Comparison of ENCODE assay signal across 9 mouse cellular contexts in genomic region chr10:122912701-122913368, GRCm38 (mm10).
DNase-seq lines count a peak whose midpoint lies in the region; ATAC-seq and TF ChIP-seq lines count a peak whose summit lies in the region.
"Had no signal": no experiment of that assay in that cellular context is flagged by ENCODE, and none has a peak within 500 bp of the region (broad histone marks: within the 10 kb centered on the region; RNA-seq: fewer than 3 reads in every experiment).

No protein-coding gene starts in this region.

- peak overlapping the region; percentile 74 for H3K27ac ChIP-seq in forebrain, embryonic 13.5 days
- H3K27ac ChIP-seq in heart, embryonic 14.5 days (replicated peaks in 1 of 2; ENCODE audit: control insufficient read depth in 1 of 2, insufficient read depth in 1 of 2, low read depth in 2 of 2, low read length in 2 of 2): peak overlapping the region; percentile 41 to 86
- H3K27ac ChIP-seq in kidney, embryonic 16.5 days (ENCODE audit: low read length): peak overlapping the region; percentile 93
- peak overlapping the region; percentile 99 for H3K27ac ChIP-seq in limb, embryonic 15.5 days
- H3K27ac ChIP-seq in midbrain, postnatal 0 days (ENCODE audit: low read depth, low read length): peak overlapping the region; percentile 63
- H3K27ac ChIP-seq: macrophage had no signal

- WGBS in forebrain, embryonic 13.5 days: 18% methylated on average over 19 of the region's 19 CpGs
- 17% methylated on average over 19 of the region's 19 CpGs for WGBS in heart, embryonic 14.5 days
- 8% methylated on average over 19 of the region's 19 CpGs for WGBS in kidney, embryonic 16.5 days
- 4% methylated on average over 19 of the region's 19 CpGs for WGBS in limb, embryonic 15.5 days
- 21% methylated on average over 19 of the region's 19 CpGs for WGBS in midbrain, postnatal 0 days

- no peaks in the 10 kb centered on the region for H3K27me3 ChIP-seq in forebrain, embryonic 13.5 days
- no peaks in the 10 kb centered on the region for H3K27me3 ChIP-seq in heart, embryonic 14.5 days (ENCODE audit: control insufficient read depth, insufficient read depth, low read length)
- H3K27me3 ChIP-seq in kidney, embryonic 16.5 days (ENCODE audit: insufficient read depth, low read length): no peaks in the 10 kb centered on the region
- H3K27me3 ChIP-seq in limb, embryonic 15.5 days: no peaks in the 10 kb centered on the region
- H3K27me3 ChIP-seq in midbrain, postnatal 0 days (ENCODE audit: insufficient read depth, low read length): no peaks in the 10 kb centered on the region

- no peaks in the 10 kb centered on the region for H3K36me3 ChIP-seq in forebrain, embryonic 13.5 days (ENCODE audit: poor library complexity, severe bottlenecking)
- no peaks in the 10 kb centered on the region for H3K36me3 ChIP-seq in heart, embryonic 14.5 days (ENCODE audit: control insufficient read depth, insufficient read depth, low read length)
- H3K36me3 ChIP-seq in kidney, embryonic 16.5 days (ENCODE audit: insufficient read depth, low read length): 0 out of 2 replicates have a peak, but pooled peaks cover 2% of the 10 kb centered on the region
- no peaks in the 10 kb centered on the region for H3K36me3 ChIP-seq in limb, embryonic 15.5 days
- no peaks in the 10 kb centered on the region for H3K36me3 ChIP-seq in midbrain, postnatal 0 days (ENCODE audit: insufficient read depth, low read length)

- ATAC-seq in forebrain, embryonic 13.5 days: peak; percentile 83
- peak; percentile 79 for ATAC-seq in heart, embryonic 14.5 days (ENCODE audit: insufficient number of reproducible peaks, insufficient read depth, low FRiP score, low read depth)
- peak; percentile 77 for ATAC-seq in kidney, embryonic 16.5 days (ENCODE audit: low FRiP score, low TSS enrichment)
- ATAC-seq in limb, embryonic 15.5 days (ENCODE audit: insufficient number of reproducible peaks, low FRiP score, low TSS enrichment, low read depth): peak; percentile 92
- peak; percentile 91 for ATAC-seq in midbrain, postnatal 0 days (ENCODE audit: low FRiP score)

- H3K9ac ChIP-seq in forebrain, embryonic 13.5 days: peak overlapping the region; percentile 36; the same call in 1 of the 2 replicates
- H3K9ac ChIP-seq in heart, embryonic 14.5 days (ENCODE audit: low read length): peak overlapping the region; percentile 56; the same call in 1 of the 2 replicates
- peak overlapping the region; percentile 56 for H3K9ac ChIP-seq in kidney, embryonic 16.5 days (replicated peaks; ENCODE audit: low read length)
- 0 out of 2 replicates have a peak overlapping the region, but pooled peaks have one; percentile 17 for H3K9ac ChIP-seq in limb, embryonic 15.5 days
- 0 out of 2 replicates have a peak overlapping the region, but pooled peaks have one; percentile 19 for H3K9ac ChIP-seq in midbrain, postnatal 0 days (replicated peaks; ENCODE audit: low read length, poor library complexity, severe bottlenecking)

- H3K4me3 ChIP-seq in forebrain, embryonic 13.5 days: no peak overlapping the region
- peak overlapping the region in 1 of 2 experiments; percentile 5; a peak in 1 of 4 replicates for H3K4me3 ChIP-seq in heart, embryonic 14.5 days (ENCODE audit: control insufficient read depth in 1 of 2, insufficient read depth in 1 of 2, low read depth in 1 of 2, low read length in 2 of 2)
- no peak overlapping the region for H3K4me3 ChIP-seq in kidney, embryonic 16.5 days (ENCODE audit: low read length)
- peak overlapping the region; percentile 27 for H3K4me3 ChIP-seq in limb, embryonic 15.5 days
- H3K4me3 ChIP-seq in midbrain, postnatal 0 days (ENCODE audit: low read depth, low read length): no peak overlapping the region

- H3K4me2 ChIP-seq in forebrain, embryonic 13.5 days: 0 out of 2 replicates have a peak overlapping the region, but pooled peaks have one; percentile 20
- H3K4me2 ChIP-seq in heart, embryonic 14.5 days (ENCODE audit: low read length): peak overlapping the region; percentile 48
- peak overlapping the region; percentile 11 for H3K4me2 ChIP-seq in kidney, embryonic 16.5 days (replicated peaks; ENCODE audit: low read depth, low read length)
- peak overlapping the region; percentile 41 for H3K4me2 ChIP-seq in limb, embryonic 15.5 days
- peak overlapping the region; percentile 15; the same call in 1 of the 2 replicates for H3K4me2 ChIP-seq in midbrain, postnatal 0 days (ENCODE audit: low read depth, low read length, poor library complexity, severe bottlenecking)

- H3K9me3 ChIP-seq in forebrain, embryonic 13.5 days (replicated peaks): no peaks in the 10 kb centered on the region
- H3K9me3 ChIP-seq in heart, embryonic 14.5 days (ENCODE audit: control insufficient read depth, low read length): no peaks in the 10 kb centered on the region
- no peaks in the 10 kb centered on the region for H3K9me3 ChIP-seq in kidney, embryonic 16.5 days (ENCODE audit: low read length)
- H3K9me3 ChIP-seq in limb, embryonic 15.5 days: no peaks in the 10 kb centered on the region
- no peaks in the 10 kb centered on the region for H3K9me3 ChIP-seq in midbrain, postnatal 0 days (ENCODE audit: low read length)

- TF ChIP-seq CTCF in midbrain, postnatal 0 days (IDR thresholded peaks at IDR 0.05): no peak

- peak; percentile 37 to 66 for DNase-seq in urinary bladder, adult 18-20 months (ENCODE audit: low spot score in 2 of 2)
- DNase-seq in urinary bladder, postnatal 10 days (ENCODE audit: low spot score): no peak
- DNase-seq in midbrain, postnatal 0 days (ENCODE audit: low spot score): peak; percentile 76
- DNase-seq in testis, postnatal 10 days (ENCODE audit: low spot score): peak; percentile 80

- H3K4me1 ChIP-seq in forebrain, embryonic 13.5 days: peaks cover 22% of the 10 kb centered on the region
- H3K4me1 ChIP-seq in heart, embryonic 14.5 days (ENCODE audit: control insufficient read depth in 2 of 2, insufficient read depth in 2 of 2, low read length in 2 of 2): peaks cover 8 to 10% of the 10 kb centered on the region in 2 experiments
- peaks cover 59% of the 10 kb centered on the region for H3K4me1 ChIP-seq in kidney, embryonic 16.5 days (ENCODE audit: insufficient read depth, low read length)
- H3K4me1 ChIP-seq in limb, embryonic 15.5 days: peaks cover 56% of the 10 kb centered on the region
- no peaks in the 10 kb centered on the region; the same call in 1 of the 2 replicates for H3K4me1 ChIP-seq in midbrain, postnatal 0 days (ENCODE audit: insufficient read depth, low read length)
